Mouse (Mus musculus) stomach, embryonic 15.5 days (tissue): ENCODE data around the gene Myo10. TPM values are rescaled to one million over a fixed set of nuclear protein-coding genes. Genes with fewer than 3 reads are reported as not detected.

Experiments
- ATAC-seq: fragments of 200-750 bp; cut with Nextera tagmentation; 2 replicates; pipeline ENCODE4 v1.8.0; 2017; ENCODE audit warnings: low read depth, moderate number of reproducible peaks, moderate TSS enrichment; ENCODE audit not compliant: insufficient read depth, low FRiP score
- H3K27ac ChIP-seq: fragments of 300-500 bp; sonication (generic); 2 replicates; pipeline ENCODE4 v1.5.1; 2015; ENCODE audit warnings: mild to moderate bottlenecking, inconsistent platforms
- H3K27me3 ChIP-seq: fragments of 300-500 bp; sonication (generic); replicated peaks from 2 replicates; pipeline ENCODE4 v1.6.1; 2015; ENCODE audit warnings: inconsistent platforms
- H3K36me3 ChIP-seq: fragments of 300-500 bp; sonication (generic); 2 replicates; pipeline ENCODE4 v1.6.1; 2015; ENCODE audit warnings: inconsistent platforms
- H3K4me1 ChIP-seq: fragments of 300-500 bp; sonication (generic); 2 replicates; pipeline ENCODE4 v1.6.1; 2015; ENCODE audit warnings: inconsistent platforms
- H3K4me2 ChIP-seq: fragments of 300-500 bp; sonication (generic); 2 replicates; pipeline ENCODE4 v1.6.1; 2015; ENCODE audit warnings: mild to moderate bottlenecking, inconsistent platforms
- H3K4me3 ChIP-seq: fragments of 300-500 bp; sonication (generic); replicated peaks from 2 replicates; pipeline ENCODE4 v1.5.1; 2015; ENCODE audit warnings: inconsistent platforms
- H3K9ac ChIP-seq: fragments of 300-500 bp; sonication (generic); 2 replicates; pipeline ENCODE4 v1.6.1; 2015; ENCODE audit warnings: inconsistent platforms
- H3K9me3 ChIP-seq: fragments of 300-500 bp; sonication (generic); 2 replicates; pipeline ENCODE4 v1.6.1; 2016; ENCODE audit warnings: inconsistent platforms
- WGBS: fragments of 180-500 bp; shearing (Covaris S2); methylation state at CpG from one replicate; pipeline ENCODE4 v1.1.7; 2015; 5-methylcytosine and 5-hydroxymethylcytosine counted together
- polyA plus RNA-seq: library from polyadenylated mRNA; unstranded; fragments of >200 nt; fragmentation: Nextera tagmentation; extraction: Ambion mirVana; gene quantifications from 2 replicates; pipeline ENCODE4 v1.2.1, GENCODE M21; 2015

Myo10 gene
- polyA plus RNA-seq, result 32.4 and 36.8 TPM in 2 replicates

DNA sequence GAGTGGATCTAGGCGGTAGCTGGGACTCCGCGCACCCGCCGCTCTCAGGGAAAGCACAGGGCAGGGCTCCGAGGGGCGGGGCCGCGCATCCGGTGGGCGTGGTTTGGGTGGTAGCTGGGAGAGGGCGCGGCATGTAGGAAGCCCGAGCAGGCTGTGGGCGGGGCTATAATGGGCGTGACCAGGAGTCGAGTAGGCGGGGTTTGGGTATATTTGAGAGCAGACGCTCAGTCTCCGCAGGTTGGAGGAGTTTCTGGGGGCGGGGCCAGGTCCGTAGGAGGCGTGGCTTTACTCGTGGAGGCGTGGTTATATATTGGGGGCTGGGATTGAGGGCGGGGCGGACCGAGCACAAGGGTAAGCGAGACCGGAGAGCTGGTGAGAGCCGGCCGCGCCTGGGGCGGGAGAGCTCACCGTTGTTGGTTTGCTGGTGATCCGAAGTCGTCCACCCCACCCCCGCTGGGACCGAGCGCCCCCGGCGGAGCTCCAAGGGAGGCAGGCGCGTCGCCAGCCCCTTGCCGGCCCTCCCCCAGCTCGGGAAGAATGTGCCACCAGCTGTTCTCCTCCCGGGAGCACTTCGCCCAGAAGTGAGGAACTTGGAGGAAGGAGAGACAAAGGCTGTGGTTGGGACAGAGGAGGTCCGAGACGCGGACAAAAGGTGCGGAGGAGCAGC, at the start of gene Myo10:
Gene Myo10 (plus strand): TSS at position 326 of the 667 bp plus-strand sequence.
- Histone ChIP-seq H3K4me3 (peak within 1 kb of the TSS; percentile 90), H3K9me3 (no peaks in the 10 kb centered on the region), H3K9ac (peak within 1 kb of the TSS; percentile 87), H3K4me2 (peak within 1 kb of the TSS; percentile 75), H3K27me3 (no peaks in the 10 kb centered on the region), H3K4me1 (peaks cover 5% of the 10 kb centered on the region; the same call in 1 of the 2 replicates), H3K27ac (peak within 1 kb of the TSS; percentile 96), H3K36me3 (no peaks in the 10 kb centered on the region)
- WGBS, result under 1% methylated on average over 53 of the region's 53 CpGs
- peak; percentile 94 for ATAC-seq

DNA sequence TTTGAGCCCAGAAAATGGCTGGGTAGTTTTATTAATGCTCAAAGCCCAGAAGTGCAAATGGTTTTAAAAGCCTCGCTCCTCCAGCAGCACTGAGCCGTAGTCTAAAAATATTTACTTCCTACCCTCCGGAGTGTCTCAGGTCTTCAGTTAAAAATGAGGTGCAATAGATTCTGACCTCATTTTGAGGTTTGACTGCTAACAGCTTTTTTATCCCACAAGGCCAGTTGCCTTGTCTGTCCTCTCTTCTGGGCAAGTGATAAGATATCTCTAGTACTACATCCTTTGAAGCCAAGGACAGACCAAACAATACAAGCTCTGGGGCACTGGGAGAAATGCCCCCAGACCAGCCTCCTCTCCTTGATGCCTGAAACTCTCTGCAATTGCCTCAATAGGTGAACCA, 49.2 kb upstream of the Myo10 start:
- Histone ChIP-seq H3K4me3 (no peak overlapping the region), H3K9me3 (no peaks in the 10 kb centered on the region), H3K4me1 (no peaks in the 10 kb centered on the region), H3K27ac (no peak overlapping the region), H3K9ac (no peak overlapping the region), H3K4me2 (no peak overlapping the region), H3K36me3 (no peaks in the 10 kb centered on the region), H3K27me3 (no peaks in the 10 kb centered on the region)
- ATAC-seq, result no peak
- WGBS, result 26% methylated on average over 3 of the region's 3 CpGs

DNA sequence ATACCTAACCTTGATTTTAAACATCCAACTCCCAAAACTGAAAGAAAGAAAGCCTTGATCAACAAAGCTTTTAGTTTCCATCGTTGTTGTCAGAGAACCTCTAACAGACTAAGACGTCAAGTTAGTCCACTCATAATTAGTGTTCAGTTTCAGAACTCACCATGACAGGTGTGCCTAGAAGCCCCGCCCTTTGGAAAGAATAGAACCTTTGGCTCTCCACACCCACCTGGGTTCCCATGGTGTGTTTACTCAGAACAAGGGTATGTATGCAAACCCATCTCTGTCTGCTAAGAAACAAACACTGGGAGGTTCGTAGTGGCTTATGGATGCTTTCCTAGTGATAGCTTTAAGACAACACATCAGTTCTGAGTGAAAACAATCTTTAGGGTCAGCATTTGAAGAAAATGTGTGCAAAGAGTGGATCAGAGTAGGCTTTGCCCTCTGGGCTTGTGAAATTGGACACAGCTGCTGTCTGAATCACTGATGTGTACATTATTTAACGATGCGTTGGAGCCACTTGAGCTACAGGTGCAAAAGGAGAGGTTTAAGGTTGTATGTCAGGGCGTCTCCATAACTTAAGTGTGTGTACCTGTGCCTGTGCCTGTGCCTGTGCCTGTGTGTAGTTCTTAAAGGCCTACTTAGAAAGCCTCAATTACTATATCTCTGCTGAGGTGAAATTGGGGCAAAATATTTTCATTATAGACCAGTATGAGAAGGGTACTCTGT, 48.3 kb upstream of the Myo10 start:
- ATAC-seq, result no peak
- H3K36me3 ChIP-seq, result no peaks in the 10 kb centered on the region
- H3K27me3 ChIP-seq, result no peaks in the 10 kb centered on the region
- WGBS, result 67% methylated on average over 7 of the region's 7 CpGs
- H3K9ac ChIP-seq, result no peak overlapping the region
- H3K27ac ChIP-seq, result no peak overlapping the region
- H3K4me2 ChIP-seq, result no peak overlapping the region
- no peaks in the 10 kb centered on the region for H3K4me1 ChIP-seq
- H3K9me3 ChIP-seq, result no peaks in the 10 kb centered on the region
- H3K4me3 ChIP-seq, result no peak overlapping the region

DNA sequence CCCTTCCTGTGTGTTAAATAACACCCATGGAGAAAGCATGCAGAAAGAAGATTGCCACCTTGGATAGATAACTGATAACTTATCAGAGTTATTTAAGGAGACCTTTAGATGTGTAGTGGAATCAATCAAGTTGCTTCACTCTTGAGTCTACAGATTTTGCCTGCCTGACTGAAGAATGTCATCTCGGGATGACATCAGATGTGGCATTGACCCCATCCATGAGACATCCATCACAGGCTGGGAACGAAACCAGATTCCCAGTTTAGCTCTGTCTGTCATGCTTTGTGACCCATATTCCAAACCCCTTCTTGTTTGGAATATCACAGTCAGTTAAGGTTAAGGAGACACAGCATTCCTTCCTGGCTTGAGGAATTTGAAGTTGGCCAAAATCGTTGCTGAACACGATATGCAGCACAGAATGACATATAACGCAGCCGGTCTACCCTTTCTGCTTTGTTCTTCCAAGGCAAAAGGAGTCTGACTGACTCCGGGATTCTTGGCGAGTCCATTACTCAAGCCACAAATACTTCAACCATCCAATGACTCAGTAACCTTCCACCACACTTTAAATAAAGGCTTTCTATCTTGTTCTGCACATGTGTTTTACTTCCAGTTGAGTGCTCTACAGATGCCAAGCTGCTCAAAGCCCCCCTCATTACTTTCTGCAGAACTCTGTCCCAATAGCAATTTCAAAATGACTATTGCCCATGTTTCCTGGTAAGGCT, 44.8 kb upstream of the Myo10 start:
- H3K4me1 ChIP-seq, result no peaks in the 10 kb centered on the region
- no peak overlapping the region for H3K27ac ChIP-seq
- H3K9me3 ChIP-seq, result no peaks in the 10 kb centered on the region
- no peaks in the 10 kb centered on the region for H3K27me3 ChIP-seq
- H3K9ac ChIP-seq, result no peak overlapping the region
- H3K36me3 ChIP-seq, result no peaks in the 10 kb centered on the region
- no peak for ATAC-seq
- WGBS, result 69% methylated on average over 8 of the region's 8 CpGs
- H3K4me3 ChIP-seq, result no peak overlapping the region
- no peak overlapping the region for H3K4me2 ChIP-seq

DNA sequence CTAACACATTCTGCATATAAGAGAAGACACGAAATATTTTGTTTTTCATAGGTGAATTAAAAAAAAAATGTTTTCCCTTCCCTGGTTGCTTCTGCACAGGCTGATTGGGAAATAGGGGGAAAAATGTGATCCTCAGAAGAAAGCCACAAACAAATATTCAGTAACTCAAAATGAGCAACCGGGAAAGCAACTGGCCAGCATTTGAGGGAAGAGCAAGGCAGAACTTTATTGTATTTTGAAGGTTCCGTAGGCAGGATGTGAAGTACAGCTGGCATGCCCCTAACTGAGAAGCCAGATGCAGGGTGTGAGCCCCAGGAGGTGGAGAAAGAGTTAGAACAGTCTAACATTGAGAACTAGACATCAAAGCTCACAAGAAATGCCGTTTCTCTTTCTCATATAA, 44.0 kb upstream of the Myo10 start:
- WGBS, result 70% methylated on average over 4 of the region's 4 CpGs
- no peak overlapping the region for H3K4me3 ChIP-seq
- no peaks in the 10 kb centered on the region for H3K27me3 ChIP-seq
- no peaks in the 10 kb centered on the region for H3K36me3 ChIP-seq
- no peaks in the 10 kb centered on the region for H3K4me1 ChIP-seq
- no peak overlapping the region for H3K4me2 ChIP-seq
- H3K27ac ChIP-seq, result no peak overlapping the region
- no peak for ATAC-seq
- no peak overlapping the region for H3K9ac ChIP-seq
- H3K9me3 ChIP-seq, result no peaks in the 10 kb centered on the region

DNA sequence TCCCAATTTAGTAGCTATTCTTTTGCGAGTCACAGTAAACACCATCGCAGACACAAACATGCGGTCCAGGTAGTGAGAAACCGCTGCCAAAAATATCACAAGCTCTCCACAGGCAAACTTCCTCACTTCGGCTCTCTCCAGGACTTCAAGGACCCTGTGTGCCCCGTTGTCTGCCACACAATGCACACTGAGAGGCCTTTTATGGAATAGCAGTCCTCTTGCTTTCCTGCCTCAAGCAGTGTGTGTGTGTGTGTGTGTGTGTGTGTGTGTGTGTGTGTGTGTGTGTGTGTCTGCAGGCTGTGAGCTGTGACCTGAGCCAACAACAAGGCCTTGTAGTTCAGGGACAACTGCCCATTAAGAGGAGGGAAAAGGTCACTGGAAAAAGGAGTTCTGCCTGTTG, 41.6 kb upstream of the Myo10 start:
- WGBS, result 65% methylated on average over 6 of the region's 6 CpGs

DNA sequence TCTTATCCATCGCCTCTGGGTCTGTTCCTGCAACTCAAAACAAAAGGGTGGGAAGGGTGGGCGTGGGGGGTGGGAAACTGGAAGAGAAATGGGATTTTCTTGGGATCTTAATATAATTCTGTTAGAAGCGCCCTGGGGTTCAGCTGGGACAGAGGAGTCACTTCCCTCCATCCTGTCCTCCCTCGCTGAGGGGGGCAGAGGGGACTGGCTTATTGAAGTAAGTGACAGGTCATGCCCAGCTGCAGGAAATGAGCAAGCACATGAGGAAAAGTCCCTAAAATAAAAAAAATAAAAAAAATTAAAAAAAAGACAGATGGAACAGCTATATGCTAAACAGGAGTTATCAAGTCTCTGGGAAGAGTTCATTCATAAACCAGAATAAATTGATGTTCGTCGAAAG, 40.3 kb upstream of the Myo10 start:
- no peak overlapping the region for H3K9ac ChIP-seq

More for the DNA sequence above, 41.6 kb upstream of the Myo10 start:
- Histone ChIP-seq H3K4me2 (no peak overlapping the region), H3K9ac (no peak overlapping the region), H3K9me3 (no peaks in the 10 kb centered on the region), H3K4me1 (no peaks in the 10 kb centered on the region), H3K4me3 (no peak overlapping the region), H3K27me3 (no peaks in the 10 kb centered on the region), H3K27ac (no peak overlapping the region), H3K36me3 (no peaks in the 10 kb centered on the region)
- ATAC-seq, result no peak

DNA sequence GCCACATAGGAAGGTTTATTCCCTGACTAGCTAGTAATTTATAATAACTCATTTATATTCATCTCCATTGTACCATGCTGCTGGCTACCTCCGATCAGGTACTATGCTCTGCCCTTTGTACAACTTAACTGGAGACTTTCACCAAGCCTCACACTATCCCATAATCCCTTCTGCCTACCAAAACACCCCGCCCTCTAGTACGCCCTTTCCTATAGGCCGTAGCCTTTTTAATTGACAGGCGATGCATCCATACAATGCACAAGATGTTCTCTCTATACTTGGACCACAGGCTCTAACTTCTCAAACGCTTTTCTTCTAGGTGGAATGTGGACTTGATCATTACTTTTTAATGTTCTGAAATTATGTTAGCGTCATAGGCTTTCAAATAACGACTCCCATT, 39.0 kb upstream of the Myo10 start:
- Histone ChIP-seq H3K36me3 (no peaks in the 10 kb centered on the region), H3K4me3 (no peak overlapping the region), H3K27me3 (no peaks in the 10 kb centered on the region), H3K27ac (no peak overlapping the region), H3K4me2 (no peak overlapping the region), H3K4me1 (peaks cover 7% of the 10 kb centered on the region), H3K9me3 (no peaks in the 10 kb centered on the region), H3K9ac (no peak overlapping the region)
- 87% methylated on average over 8 of the region's 8 CpGs for WGBS
- no peak for ATAC-seq

More for the DNA sequence above, 40.3 kb upstream of the Myo10 start:
- no peak overlapping the region for H3K27ac ChIP-seq
- no peaks in the 10 kb centered on the region for H3K9me3 ChIP-seq
- no peaks in the 10 kb centered on the region for H3K36me3 ChIP-seq
- no peak for ATAC-seq
- WGBS, result 76% methylated on average over 6 of the region's 6 CpGs
- H3K4me2 ChIP-seq, result no peak overlapping the region
- H3K4me1 ChIP-seq, result peaks cover 7% of the 10 kb centered on the region
- no peaks in the 10 kb centered on the region for H3K27me3 ChIP-seq
- H3K4me3 ChIP-seq, result no peak overlapping the region

DNA sequence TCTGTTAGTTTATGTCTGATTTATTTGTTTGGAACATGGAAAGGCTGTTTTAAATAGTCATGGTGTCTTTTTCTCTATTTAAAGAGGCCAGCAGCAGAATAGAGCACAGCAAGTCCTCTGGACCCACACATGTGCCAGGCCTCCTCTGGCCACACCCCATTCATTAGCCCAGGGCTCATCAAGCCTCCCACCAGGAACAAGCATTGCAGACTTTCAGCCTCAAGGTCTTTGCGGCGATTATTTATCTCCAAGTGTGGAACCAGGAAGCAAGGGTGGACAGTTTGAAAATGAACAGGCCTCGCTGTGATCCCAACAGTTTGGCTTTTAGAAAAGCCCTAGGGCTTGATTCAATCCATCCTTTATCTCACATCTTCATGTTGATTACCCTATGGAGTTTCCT, 35.5 kb upstream of the Myo10 start:
- H3K4me2 ChIP-seq, result no peak overlapping the region
- peaks cover 7% of the 10 kb centered on the region for H3K4me1 ChIP-seq
- H3K4me3 ChIP-seq, result no peak overlapping the region
- no peak; the same call in 1 of the 2 replicates for ATAC-seq
- H3K9me3 ChIP-seq, result no peaks in the 10 kb centered on the region
- H3K36me3 ChIP-seq, result no peaks in the 10 kb centered on the region
- no peak overlapping the region for H3K9ac ChIP-seq
- H3K27me3 ChIP-seq, result no peaks in the 10 kb centered on the region
- H3K27ac ChIP-seq, result peak overlapping the region; percentile 48; the same call in 1 of the 2 replicates
- 25% methylated on average over 3 of the region's 3 CpGs for WGBS

DNA sequence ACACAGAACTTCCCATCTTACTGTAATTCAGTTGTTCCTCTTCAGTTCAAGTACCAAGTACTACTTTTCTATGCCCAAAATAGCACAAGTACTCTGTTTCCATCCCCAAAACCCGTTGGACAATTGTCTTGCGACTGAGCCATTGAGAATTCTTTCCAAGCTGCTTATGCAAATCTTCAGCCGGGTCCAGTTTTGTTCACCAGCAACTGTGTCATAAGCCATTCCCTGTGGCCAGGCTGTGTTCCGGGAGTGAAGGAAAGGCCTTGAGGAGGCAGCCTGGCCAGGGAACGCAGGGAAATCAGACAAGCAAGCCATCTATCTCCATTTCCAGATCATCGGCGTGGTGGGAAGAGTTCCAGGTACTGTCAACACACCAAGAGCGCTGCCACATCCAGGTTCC, 34.4 kb upstream of the Myo10 start:
- 73% methylated on average over 8 of the region's 8 CpGs for WGBS
- no peak for ATAC-seq

DNA sequence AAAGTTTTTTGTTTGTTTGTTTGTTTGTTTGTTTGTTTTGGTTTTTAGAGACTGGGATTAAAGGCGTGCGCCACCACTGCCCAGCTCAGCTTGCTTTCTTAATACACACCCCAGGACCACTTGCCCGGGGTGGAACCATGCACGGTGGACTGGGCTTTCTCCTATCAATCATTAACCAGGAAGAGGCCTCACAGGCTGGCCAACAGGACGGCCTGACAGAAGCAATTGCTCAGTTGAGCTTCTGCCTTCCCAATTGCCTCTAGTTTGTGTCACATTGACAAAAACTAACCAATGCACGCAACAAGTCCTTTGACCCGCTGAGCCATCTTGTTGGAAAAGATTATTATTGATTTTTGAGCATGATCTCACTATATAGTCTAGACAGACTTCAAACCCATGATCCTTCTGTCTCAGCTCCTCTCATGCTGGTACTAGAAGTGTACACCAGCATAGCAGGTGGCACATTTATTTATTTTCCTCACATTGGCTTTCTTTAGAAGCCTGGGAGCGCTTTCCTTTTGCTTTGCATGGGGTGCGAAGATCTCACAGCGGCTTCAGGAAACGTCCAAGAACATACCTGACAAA, 32.9 kb upstream of the Myo10 start:
- peak; percentile 84 for ATAC-seq
- Histone ChIP-seq H3K27ac (no peak overlapping the region; the same call in 1 of the 2 replicates), H3K4me3 (no peak overlapping the region), H3K4me1 (peaks cover 7% of the 10 kb centered on the region), H3K9ac (no peak overlapping the region), H3K36me3 (no peaks in the 10 kb centered on the region), H3K4me2 (no peak overlapping the region), H3K9me3 (no peaks in the 10 kb centered on the region), H3K27me3 (no peaks in the 10 kb centered on the region)
- 79% methylated on average over 11 of the region's 11 CpGs for WGBS

More for the DNA sequence above, 34.4 kb upstream of the Myo10 start:
- Histone ChIP-seq H3K27ac (no peak overlapping the region), H3K36me3 (no peaks in the 10 kb centered on the region), H3K9me3 (no peaks in the 10 kb centered on the region), H3K4me3 (no peak overlapping the region), H3K4me1 (peaks cover 7% of the 10 kb centered on the region), H3K27me3 (no peaks in the 10 kb centered on the region), H3K4me2 (no peak overlapping the region), H3K9ac (no peak overlapping the region)
